Mouse (Mus musculus): ENCODE measurements around the gene Eif5a.
A peak's percentile ranks its signal among the peaks of the same experiment; 100 is the strongest.
"Not testable (repeated sequence)": the region's sequence is repeated elsewhere in the genome, so short reads cannot be mapped to it uniquely, and the experiment has no call there.

Gene Eif5a

DNA sequence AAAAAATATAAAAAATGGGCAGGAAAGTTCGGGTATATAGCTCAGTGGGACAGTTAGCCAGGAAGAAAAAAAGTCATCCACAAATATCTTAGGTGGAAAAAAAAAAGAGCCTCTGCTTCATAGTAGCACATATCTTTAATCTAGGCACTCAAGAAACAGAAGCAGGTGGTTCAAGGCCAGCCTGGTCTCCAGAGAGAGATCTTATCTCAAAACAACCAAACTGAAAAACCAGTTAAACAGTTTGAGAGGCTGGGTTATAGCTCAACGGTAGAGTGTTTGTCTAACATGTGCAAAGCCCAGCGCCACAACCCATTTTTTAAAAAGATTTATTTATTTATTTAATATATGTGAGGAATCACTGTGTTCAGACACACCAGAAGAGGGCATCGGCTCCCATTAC is 11.3 kb upstream of the Eif5a start:
- H3K4me1 ChIP-seq (replicated peaks; ENCODE audit: low read depth, low read length) = peaks cover 35% of the 10 kb centered on the region
- peaks cover 33% of the 10 kb centered on the region for H3K27me3 ChIP-seq (ENCODE audit: insufficient read depth, low read length)
- no peaks in the 10 kb centered on the region for H3K9me3 ChIP-seq (ENCODE audit: low read length)
- TF ChIP-seq POU5F1 (IDR thresholded peaks at IDR 0.05; ENCODE audit: borderline replicate concordance, low read length) (no peak), CTCF (conservative IDR thresholded peaks at IDR 0.05; ENCODE audit: low read length) (no peak), NANOG (IDR thresholded peaks at IDR 0.05; ENCODE audit: borderline replicate concordance, low read length) (no peak)
- H3K4me3 ChIP-seq (replicated peaks; ENCODE audit: low read length) = no peak overlapping the region
- no peaks in the 10 kb centered on the region for H3K36me3 ChIP-seq (ENCODE audit: insufficient read depth, low read length)

DNA sequence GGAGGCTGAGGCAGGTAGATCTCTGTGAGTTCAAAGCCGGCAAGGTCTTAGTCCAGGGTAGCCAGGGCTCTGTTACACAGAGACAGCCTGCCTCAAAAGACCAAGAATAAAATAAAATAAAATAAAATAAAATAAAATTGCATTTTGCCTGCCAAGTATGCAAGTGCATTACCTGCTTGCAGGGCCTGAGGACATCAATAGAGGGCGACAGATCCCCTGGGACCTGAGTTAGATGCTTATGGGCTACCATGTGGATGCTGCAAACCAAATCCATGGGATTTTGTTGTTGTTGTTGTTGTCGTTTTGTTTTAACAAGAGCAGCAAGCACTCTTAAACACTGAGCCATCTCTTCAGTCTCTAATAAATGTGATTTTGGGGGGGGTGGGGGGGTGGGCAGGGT is 10.5 kb upstream of the Eif5a start:
- H3K36me3 ChIP-seq (ENCODE audit: insufficient read depth, low read length) = no peaks in the 10 kb centered on the region
- no peaks in the 10 kb centered on the region for H3K9me3 ChIP-seq (ENCODE audit: low read length)
- peaks cover 28% of the 10 kb centered on the region for H3K4me1 ChIP-seq (replicated peaks; ENCODE audit: low read depth, low read length)
- H3K27me3 ChIP-seq (ENCODE audit: insufficient read depth, low read length) = peaks cover 25% of the 10 kb centered on the region
- H3K4me3 ChIP-seq (replicated peaks; ENCODE audit: low read length) = no peak overlapping the region
- peak; percentile 81 for TF ChIP-seq CTCF (conservative IDR thresholded peaks at IDR 0.05; ENCODE audit: low read length)
- no peak for TF ChIP-seq NANOG (IDR thresholded peaks at IDR 0.05; ENCODE audit: borderline replicate concordance, low read length)

DNA sequence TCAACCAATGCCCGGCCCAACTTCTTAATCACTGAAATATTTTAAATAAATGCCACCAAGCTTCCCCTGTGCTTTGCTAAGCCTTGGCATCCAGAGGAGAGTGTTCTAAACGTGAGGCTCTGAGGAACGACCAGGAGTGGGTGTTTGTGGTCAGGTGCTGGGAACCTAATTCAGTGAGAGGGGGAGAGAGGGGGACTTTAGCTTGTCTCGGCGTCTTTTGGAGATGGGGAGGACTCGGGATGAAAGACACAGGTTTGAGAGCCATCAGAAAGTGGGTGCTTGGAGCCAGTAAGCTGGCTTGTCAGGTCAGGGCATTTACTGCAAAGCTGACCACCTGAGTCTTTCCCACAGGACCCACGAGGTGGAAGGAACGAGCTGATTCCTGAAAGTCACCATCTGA is 10.0 kb upstream of the Eif5a start:
- Histone ChIP-seq H3K27me3 (ENCODE audit: insufficient read depth, low read length) (peaks cover 21% of the 10 kb centered on the region), H3K9me3 (ENCODE audit: low read length) (no peaks in the 10 kb centered on the region), H3K4me3 (replicated peaks; ENCODE audit: low read length) (no peak overlapping the region), H3K4me1 (replicated peaks; ENCODE audit: low read depth, low read length) (peaks cover 23% of the 10 kb centered on the region), H3K36me3 (ENCODE audit: insufficient read depth, low read length) (no peaks in the 10 kb centered on the region)
- TF ChIP-seq NANOG (IDR thresholded peaks at IDR 0.05; ENCODE audit: borderline replicate concordance, low read length) (no peak), POU5F1 (IDR thresholded peaks at IDR 0.05; ENCODE audit: borderline replicate concordance, low read length) (no peak), CTCF (conservative IDR thresholded peaks at IDR 0.05; ENCODE audit: low read length) (no peak)

DNA sequence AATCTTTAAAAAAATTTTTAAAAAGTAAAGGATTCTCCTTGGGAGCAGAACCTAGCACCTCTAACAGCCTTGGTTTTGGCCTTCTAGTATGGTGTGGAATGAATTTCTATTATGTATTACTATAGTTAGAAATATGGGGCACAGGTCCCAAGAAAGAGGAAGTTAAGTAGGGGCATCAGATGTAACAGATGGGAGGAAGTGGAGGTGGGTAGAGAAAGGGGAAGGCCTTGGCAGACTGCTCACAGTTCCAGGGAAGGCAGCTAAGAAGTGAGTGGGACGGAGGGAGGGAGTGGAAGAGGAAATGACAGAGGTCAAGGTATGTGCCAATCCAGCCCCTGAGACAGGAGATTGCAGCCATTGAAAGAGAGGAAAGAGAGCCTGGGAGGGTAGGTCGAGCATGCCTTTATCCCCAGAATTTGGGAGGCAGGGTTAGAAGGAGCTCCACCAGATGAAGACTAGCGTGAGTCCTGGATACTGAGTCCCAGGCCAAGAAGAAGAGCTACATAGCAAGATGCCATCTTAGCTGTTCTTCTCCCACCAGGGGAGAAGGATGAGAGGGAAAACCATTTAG is 9.3 kb upstream of the Eif5a start:
- Histone ChIP-seq H3K9me3 (ENCODE audit: low read length) (no peaks in the 10 kb centered on the region), H3K27me3 (ENCODE audit: insufficient read depth, low read length) (peaks cover 13% of the 10 kb centered on the region), H3K36me3 (ENCODE audit: insufficient read depth, low read length) (no peaks in the 10 kb centered on the region), H3K4me3 (replicated peaks; ENCODE audit: low read length) (no peak overlapping the region), H3K4me1 (replicated peaks; ENCODE audit: low read depth, low read length) (peaks cover 17% of the 10 kb centered on the region)
- TF ChIP-seq CTCF (conservative IDR thresholded peaks at IDR 0.05; ENCODE audit: low read length) (no peak), POU5F1 (IDR thresholded peaks at IDR 0.05; ENCODE audit: borderline replicate concordance, low read length) (no peak), NANOG (IDR thresholded peaks at IDR 0.05; ENCODE audit: borderline replicate concordance, low read length) (no peak)

DNA sequence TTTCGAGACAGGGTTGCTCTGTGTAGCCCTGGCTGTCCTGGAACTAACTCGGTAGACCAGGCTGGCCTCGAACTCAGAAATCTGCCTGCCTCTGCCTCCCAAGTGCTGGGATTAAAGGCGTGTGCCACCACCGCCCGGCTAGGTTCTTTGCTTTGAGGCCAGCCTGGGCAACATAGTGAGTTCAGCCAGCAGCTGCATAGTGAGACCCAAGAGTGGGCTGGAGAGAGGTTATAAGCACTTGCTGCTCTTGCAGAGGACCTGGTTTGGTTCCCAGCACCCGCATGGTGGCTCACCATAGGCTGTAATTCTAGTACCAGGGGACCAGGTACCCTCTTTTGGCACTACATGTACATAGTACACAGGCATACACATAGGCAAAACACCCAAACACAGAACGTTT is 8.4 kb upstream of the Eif5a start:
- H3K27me3 ChIP-seq (ENCODE audit: insufficient read depth, low read length); H3K4me3 ChIP-seq (replicated peaks; ENCODE audit: low read length); H3K36me3 ChIP-seq (ENCODE audit: insufficient read depth, low read length); H3K9me3 ChIP-seq (ENCODE audit: low read length): not testable (repeated sequence)
- peaks cover 17% of the 10 kb centered on the region for H3K4me1 ChIP-seq (replicated peaks; ENCODE audit: low read depth, low read length)

DNA sequence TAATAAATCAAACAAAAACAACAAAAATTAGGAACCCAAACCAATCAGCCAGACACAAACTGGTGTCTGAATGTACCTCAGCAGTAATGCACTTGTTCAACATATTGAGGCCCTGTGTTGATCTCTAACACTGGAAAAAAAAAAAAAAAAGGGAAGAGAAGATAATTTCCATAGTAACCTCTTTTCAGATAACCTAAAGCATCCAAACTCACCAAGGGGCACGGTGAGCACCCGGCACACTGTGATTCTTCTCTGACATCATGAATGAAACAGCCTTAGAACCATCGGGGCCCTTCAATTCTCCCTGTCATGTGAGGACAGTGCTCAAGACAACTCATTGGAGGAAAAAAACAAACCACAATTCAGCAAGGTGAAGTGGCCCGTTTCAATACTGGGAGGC is 8.0 kb upstream of the Eif5a start:
- Histone ChIP-seq H3K9me3 (ENCODE audit: low read length) (no peaks in the 10 kb centered on the region), H3K27me3 (ENCODE audit: insufficient read depth, low read length) (peaks cover 5% of the 10 kb centered on the region), H3K4me3 (replicated peaks; ENCODE audit: low read length) (no peak overlapping the region), H3K4me1 (replicated peaks; ENCODE audit: low read depth, low read length) (peaks cover 13% of the 10 kb centered on the region), H3K36me3 (ENCODE audit: insufficient read depth, low read length) (no peaks in the 10 kb centered on the region)
- TF ChIP-seq CTCF (conservative IDR thresholded peaks at IDR 0.05; ENCODE audit: low read length) (no peak), POU5F1 (IDR thresholded peaks at IDR 0.05; ENCODE audit: borderline replicate concordance, low read length) (no peak), NANOG (IDR thresholded peaks at IDR 0.05; ENCODE audit: borderline replicate concordance, low read length) (no peak)

DNA sequence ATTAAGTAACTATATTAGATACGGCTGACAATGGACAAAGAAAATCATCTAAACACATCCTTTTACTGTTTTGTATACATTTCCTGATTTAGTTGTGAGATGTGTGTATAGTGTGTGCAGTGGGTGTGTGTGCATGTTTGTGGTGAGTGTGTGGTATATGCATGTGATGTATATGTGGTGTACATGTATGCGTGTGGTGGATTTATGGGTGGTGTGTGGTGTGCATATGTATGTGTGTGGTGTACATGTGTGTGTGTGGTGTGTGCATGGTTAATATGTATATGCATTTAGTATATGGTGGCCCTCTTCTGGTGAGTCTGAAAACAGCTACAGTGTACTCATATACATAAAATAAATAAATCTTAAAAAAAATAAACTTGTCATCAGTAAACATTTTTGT is 5.7 kb upstream of the Eif5a start:
- H3K36me3 ChIP-seq (ENCODE audit: insufficient read depth, low read length) = no peaks in the 10 kb centered on the region
- no peak for TF ChIP-seq POU5F1 (IDR thresholded peaks at IDR 0.05; ENCODE audit: borderline replicate concordance, low read length)
- TF ChIP-seq NANOG (IDR thresholded peaks at IDR 0.05; ENCODE audit: borderline replicate concordance, low read length) = no peak
- H3K4me1 ChIP-seq (replicated peaks; ENCODE audit: low read depth, low read length) = peaks cover 15% of the 10 kb centered on the region
- no peak overlapping the region for H3K4me3 ChIP-seq (replicated peaks; ENCODE audit: low read length)
- no peaks in the 10 kb centered on the region for H3K9me3 ChIP-seq (ENCODE audit: low read length)
- no peaks in the 10 kb centered on the region for H3K27me3 ChIP-seq (ENCODE audit: insufficient read depth, low read length)

DNA sequence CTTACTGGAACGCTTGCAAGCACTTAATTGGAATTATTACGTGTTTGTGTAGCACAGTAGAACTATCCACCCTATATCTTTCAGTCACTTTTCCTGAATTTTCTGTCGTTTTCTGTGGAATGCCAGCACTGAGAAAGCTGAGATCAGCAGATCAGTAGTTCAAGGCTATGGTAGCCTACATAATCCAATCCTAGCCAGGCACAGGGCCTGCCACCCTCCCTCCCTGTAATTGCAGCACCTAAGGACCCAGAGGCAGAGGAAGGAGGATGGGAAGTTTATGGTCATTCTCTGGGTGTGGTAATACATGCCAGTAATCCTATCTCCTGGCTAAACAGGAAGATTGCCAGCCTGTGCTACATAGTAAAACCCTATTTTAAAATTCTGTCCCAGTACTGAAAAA is 1.0 kb upstream of the Eif5a start:
- Histone ChIP-seq H3K27me3 (ENCODE audit: insufficient read depth, low read length) (no peaks in the 10 kb centered on the region), H3K9me3 (ENCODE audit: low read length) (no peaks in the 10 kb centered on the region), H3K4me1 (replicated peaks; ENCODE audit: low read depth, low read length) (peaks cover 33% of the 10 kb centered on the region), H3K4me3 (replicated peaks; ENCODE audit: low read length) (peak overlapping the region; percentile 82), H3K36me3 (ENCODE audit: insufficient read depth, low read length) (peaks cover 25% of the 10 kb centered on the region)
- no peak for TF ChIP-seq CTCF (conservative IDR thresholded peaks at IDR 0.05; ENCODE audit: low read length)
- no peak for TF ChIP-seq NANOG (IDR thresholded peaks at IDR 0.05; ENCODE audit: borderline replicate concordance, low read length)
- no peak for TF ChIP-seq POU5F1 (IDR thresholded peaks at IDR 0.05; ENCODE audit: borderline replicate concordance, low read length)

DNA sequence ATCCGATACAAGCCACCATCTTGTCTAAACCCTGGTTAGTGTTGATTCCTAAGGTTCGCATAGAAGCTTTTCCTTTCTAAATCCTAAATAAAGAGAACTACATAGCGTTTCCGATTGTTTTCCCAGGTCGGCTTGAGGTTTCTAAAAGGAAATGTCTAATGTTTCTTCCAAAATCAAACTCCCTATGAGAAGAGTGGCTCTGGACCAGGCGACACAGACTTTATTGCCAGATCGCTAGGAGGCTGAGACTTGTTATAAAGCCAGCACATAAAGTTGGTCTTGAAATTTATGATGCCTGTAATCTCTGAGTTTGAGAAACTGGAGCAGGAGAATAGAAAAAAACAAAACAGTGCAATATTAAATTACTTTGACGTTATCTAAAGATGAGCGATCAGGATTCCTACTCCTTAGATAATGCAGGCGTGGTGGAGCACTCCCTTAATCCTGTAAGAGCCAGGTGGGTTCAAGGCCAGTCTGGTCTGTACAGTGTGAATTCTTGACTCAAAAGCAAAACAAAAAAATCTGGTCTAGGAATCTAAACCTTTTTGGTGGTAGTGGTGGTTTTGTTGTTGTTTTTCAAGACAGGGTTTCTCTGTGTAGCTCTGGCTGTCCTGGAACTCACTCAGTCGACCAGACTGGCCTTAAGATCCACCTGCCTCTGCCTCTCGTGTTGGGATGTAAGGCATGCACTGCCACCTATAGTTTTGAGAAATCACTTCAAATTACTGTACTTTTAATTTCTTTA is 426 bp upstream of the Eif5a start:
- Histone ChIP-seq H3K4me1 (replicated peaks; ENCODE audit: low read depth, low read length) (peaks cover 39% of the 10 kb centered on the region), H3K27me3 (ENCODE audit: insufficient read depth, low read length) (no peaks in the 10 kb centered on the region), H3K36me3 (ENCODE audit: insufficient read depth, low read length) (peaks cover 31% of the 10 kb centered on the region), H3K9me3 (ENCODE audit: low read length) (no peaks in the 10 kb centered on the region), H3K4me3 (replicated peaks; ENCODE audit: low read length) (peak overlapping the region; percentile 82)
- TF ChIP-seq NANOG (IDR thresholded peaks at IDR 0.05; ENCODE audit: borderline replicate concordance, low read length) (no peak), CTCF (conservative IDR thresholded peaks at IDR 0.05; ENCODE audit: low read length) (no peak), POU5F1 (IDR thresholded peaks at IDR 0.05; ENCODE audit: borderline replicate concordance, low read length) (no peak)
